Mouse (Mus musculus) brain, adult 2 months (tissue): ENCODE data around the gene Ppm1b.

Experiments
- DNase-seq: peaks from one replicate; pipeline ENCODE4 v3.0.0; 2011; ENCODE audit warnings: low read depth, low spot score

Ppm1b gene

DNA sequence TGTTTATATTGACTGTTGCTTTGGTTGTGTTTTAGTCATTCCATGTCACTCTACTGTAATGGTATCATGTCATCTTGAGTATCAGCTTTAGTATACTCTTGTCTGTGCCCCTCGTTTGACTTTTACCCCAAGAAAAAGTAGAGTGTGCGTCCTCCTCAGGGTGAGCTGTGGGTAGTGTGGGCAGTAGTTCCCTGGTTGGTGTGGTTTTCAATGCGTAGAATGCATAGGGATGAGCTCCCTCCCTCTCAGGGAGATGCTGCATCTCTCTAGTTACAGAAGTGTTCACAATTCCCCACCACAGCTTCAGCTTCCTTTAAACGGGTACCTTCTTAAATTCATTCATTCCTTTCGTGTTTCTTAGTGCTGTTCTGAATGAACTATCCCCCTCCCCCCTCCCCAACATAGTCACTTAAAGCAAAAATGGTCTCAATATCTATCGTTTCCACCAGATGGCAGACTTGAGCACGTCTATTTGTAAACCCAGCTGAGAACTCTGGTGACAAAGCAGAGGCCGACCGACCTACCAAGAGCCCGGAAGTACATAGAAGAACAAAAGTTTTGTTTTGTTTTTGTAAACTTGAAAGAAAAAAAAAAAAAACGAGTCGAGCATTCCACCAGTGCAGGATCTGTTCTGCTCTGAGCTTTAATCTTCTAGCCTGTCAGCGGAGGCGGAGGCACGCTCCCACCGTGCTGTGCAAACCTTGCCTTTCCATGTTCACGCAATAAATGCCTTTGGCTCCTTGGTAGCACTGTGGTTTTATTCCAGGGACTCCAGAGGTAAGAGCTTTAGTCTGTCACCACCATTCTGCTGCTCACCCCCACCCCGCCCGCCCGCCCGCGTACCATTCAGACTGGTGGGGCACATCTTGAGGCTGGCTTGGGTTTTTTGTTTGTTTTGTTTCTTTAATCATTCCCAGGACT is 67.0 kb downstream of the Ppm1b start:
- peak; percentile 90 for DNase-seq

DNA sequence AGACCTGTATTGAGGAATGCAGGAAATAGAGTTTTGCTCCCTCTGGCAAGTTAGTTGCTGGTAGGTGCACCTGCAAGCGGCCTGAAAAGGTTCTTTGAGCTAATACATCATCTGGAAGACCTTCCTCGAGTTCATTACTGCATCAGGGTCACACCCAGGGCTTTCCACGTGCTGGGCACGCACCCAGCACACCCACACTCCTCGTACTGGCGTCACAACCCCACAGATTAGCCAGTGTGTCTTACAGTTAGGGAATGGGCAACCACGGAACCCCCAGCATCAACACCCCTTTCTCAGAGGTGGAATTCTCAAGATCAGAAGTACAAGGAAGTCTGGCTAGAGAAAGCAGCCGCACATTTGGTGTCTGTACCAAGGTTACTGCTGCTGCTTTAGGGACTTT is 67.7 kb downstream of the Ppm1b start:
- no peak for DNase-seq

DNA sequence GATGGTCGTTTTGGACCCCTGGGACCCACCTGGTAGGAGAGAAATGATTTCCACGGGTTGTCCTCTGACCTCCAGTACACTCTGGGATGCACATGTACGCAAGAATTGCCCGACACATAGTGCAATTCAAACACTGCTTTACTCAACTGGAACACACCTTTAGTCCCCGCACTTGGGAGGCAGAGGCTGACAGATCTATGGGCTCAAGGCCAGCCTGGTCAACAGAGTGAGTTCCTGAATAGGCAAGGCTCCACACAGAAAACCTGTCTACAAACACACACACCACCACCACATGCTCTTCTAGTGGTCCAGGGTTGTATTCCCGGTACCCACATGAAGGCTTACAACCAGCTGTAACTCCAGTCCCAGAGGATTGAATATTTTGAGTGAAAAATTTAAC is 68.6 kb downstream of the Ppm1b start:
- DNase-seq: no peak

DNA sequence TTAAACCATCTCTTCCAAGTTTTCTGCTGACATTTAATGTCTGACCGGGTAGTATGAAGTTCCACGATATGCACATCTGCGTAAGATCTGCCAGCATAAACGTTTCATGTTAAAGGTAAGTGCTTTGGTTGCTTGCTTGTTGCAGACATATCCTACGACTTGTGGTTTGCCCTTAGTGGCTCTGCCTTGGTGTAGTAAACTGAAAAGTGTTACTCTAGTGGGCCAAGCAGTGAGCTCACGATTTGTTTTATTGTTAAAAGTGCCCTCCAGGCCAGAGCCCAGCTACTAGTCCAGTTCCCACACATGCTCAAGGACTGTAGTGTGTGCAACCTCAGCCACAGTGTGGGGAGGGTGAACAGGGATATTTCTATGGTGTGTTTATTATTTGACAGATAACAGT is 69.9 kb downstream of the Ppm1b start:
- no peak for DNase-seq

DNA sequence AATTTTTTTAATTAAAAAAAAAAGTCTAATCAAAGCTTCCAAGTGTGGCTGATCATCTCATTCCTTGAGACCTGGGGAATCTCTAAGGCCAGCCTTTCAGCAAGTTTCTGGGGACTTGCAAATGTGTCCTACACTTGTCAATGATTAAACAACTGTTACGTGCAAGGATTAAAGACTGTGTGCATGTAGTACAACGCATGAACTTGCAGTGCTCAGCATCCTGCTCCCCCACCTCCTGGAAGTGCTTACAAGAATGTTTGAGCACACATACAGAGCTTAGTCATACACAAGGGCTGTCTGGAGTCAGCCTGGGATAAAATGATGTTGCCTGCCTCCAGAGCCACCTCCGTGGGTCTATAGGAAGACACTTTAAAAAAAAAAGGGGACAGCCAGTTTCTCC is 70.7 kb downstream of the Ppm1b start:
- DNase-seq: no peak

DNA sequence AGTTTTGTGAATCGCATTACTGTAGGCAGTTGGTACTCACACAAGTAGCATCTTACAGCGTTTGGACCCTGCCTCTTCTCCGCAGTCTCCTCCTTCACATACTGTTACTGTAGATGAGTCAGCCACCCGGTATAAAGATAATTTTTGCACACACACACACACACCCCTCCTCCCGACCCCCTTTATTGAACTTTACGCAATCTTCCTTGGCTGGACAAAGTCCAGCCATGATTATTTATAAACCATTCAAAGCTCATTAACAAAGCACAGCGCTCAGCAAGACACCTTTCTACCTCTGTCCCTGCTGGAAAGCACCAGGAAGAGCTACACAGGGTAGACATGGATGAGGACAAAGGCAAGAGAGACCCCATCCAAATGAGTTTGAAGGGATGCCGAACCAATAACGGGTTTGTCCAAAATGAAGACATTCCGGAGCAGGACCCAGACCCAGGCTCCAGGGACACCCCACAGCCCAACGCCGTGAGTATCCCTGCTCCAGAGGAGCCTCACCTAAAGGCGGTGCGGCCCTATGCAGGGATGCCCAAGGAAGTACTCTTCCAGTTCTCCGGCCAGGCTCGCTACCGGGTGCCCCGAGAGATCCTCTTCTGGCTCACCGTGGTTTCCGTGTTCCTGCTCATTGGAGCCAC is 71.7 kb downstream of the Ppm1b start, which contains the start of gene Slc3a1:
TSS of gene Slc3a1 (plus strand) at position 284 of the 647 bp plus-strand sequence.
- no peak for DNase-seq

DNA sequence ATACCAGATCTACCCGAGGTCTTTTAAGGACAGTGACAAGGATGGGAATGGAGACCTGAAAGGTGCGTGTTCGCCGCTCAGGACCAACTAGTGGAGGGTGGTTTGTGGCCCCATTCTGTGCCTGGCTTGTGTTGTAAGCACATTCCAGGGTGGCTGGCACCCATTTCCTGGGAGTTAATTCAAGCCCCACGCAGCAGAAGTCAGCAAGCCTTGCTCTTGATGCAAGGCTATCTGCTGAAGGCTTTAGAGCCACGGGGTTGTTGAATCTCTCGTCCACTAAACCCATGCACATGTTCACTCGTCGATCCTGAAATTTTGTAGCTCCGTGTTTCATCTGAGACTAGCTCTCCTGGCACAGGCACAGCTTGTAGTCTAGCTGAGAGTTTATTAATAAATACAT is 72.3 kb downstream of the Ppm1b start:
- DNase-seq: no peak

DNA sequence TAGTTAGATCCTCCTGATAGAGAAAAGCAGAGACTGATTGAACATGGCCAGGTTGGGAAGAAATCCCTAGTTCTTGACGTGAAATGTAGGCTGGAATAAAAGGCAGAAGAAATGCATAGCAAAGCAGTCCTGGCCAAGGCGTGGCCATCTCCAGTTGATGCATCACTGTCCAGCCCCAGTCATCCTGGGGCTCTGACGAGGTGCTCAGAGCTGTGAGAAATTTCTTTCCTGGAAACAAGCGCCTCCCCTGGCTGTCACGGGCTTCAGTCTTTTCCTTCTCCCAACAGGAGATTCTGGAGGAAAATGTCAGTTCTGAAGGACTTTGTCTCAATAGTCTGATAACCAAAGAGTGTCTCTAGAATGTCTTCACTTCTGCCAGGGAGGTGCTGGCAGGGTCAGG is 74.1 kb downstream of the Ppm1b start:
- DNase-seq: no peak

DNA sequence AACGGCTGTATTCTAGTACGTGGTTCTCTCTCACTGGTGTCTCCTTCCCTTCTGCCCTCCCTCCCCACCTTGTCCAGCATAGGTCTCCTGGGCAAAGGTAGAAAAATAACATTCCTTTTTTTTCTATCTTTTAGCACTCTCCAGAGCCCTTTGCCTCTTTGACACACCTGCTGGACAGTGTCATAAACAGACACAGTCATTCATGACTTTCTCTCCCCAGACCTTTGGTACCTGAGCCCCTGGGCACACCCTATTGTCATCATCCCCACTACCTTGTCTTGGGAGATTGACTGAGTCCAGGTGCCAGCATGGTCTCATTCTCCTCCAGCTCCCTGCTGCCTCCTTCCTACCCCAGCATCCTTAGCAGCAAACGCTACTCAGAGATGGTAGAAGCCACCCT is 76.5 kb downstream of the Ppm1b start:
- DNase-seq: no peak

DNA sequence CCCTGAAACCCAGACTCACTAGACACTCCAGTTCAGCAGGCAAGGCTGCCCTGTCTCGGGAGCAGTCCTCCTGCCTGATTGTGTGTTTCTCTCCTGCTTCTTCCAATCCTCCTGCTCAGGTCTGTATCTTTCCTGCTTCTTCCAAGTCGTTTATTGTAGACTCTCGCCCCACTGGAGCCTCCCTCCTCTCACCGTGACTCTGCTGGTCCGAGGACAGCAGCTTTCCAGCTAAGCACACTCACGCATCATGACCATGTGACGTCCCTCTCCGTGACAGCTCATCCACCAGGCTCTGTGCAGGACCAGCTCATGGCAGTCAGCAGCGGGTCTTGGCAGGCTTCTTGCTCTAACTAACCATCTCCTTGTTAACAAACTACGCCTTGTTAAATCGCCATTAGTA is 77.5 kb downstream of the Ppm1b start:
- peak; percentile 82 for DNase-seq

DNA sequence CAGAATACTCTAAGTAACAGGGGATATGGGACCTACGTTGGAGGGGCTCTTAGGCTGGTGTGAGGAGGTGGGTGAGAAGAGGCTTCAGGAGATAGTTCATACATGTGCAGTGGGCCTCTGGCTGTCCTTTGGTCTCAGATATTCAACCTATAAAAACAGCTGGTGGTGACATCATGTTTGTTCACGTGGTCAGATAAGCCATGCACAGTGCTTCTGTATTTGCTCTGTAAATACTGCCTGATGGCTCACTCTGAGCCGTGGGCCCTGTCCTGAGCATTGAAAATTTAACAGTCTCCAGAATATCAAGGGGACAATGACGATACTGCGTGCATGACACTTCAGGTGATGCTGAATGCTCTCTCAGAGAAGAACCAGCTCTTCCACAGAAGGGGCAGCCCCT is 81.3 kb downstream of the Ppm1b start:
- no peak for DNase-seq

DNA sequence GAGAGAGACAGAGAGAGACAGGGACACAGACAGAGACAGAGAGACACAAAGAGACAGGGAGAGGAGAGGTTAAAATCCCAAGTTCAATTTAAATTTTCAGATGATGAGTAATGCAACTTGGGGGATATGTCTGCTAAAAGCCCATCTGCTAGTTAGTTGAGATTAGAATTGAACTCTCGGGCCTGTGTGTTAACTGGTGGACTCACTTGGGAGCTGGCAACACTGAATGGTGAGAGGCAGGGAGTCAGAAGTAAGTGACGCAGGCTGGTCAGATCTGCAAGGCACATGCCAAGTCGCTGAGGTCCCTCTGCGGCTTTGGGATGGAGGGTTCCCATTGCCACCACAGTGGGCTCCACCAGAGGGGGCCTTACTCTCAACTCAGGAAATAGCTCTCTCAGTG is 81.8 kb downstream of the Ppm1b start:
- DNase-seq: no peak

DNA sequence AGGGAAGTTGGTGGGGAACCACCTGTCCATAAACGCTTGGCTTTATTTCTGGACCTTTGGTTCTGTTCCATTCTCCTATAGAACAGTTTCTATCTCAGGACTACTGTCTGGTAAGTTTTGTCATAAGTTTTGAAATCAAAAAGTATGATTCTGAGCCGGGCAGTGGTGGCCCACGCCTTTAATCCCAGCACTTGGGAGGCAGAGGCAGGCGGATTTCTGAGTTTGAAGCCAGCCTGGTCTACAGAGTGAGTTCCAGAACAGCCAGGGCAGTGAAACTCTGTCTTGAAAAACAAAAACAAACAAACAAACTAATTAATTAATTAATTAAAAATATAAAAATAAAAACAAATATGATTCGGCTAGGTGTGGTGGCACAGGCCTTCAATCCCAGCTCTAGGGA is 82.2 kb downstream of the Ppm1b start:
- DNase-seq: no peak

DNA sequence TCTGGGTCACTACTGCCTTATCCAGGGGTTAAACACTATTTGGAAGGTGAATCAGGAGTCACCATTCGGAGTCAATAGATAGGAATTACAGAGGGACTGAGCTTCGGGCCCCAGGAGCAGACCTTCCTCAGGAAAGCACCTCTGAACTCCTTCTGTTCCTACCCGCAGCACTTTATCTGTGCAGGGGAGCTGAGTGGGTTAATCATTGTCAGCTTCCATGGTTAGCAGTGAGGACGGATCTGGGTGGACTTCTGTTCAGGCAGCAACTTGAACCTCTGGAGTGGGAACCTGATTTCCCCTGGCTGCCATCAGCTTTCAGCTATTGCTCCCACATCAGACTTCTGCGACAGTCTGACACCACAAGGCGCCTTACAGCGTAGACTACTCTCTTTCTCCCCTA is 84.4 kb downstream of the Ppm1b start:
- DNase-seq: no peak

DNA sequence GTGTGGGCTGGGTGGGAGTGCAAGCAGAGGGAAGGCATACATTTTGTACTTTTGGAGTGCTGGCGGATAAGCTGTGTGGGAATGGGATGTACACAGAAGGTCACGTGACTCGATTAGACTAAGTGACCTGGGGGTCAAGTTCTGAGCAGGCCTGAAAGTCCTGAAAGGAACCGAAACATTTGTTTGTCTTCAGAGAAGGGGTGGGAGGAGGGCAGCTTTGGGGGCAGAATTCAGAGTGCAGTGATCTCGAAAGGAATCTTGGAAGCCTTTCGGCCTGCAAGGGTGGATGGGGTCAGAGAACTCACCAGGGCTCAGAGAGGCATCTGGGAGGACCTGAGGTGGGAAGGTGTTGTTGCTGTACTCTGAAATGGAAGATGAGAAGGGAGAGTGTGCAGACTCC is 85.9 kb downstream of the Ppm1b start:
- DNase-seq: no peak

DNA sequence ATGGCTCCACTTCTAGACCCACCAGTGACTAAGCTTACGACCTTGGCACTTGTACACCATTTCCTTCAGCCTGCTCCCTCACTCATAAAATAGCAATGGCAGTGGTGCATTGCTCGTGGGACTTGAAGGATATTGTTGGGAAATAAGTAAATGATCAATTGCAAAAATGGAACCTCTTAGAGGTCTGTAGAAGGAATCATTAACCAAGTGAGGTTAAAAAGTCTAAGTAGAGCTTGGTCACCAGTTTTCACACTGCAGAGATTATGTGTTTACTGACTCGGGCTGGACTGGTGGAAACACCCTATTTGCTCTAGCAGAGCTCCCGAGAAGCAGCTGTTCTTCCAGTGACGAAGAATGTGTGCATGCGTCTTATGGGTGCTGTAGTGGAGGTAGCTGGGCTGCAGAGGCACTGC is 86.9 kb downstream of the Ppm1b start:
- no peak for DNase-seq

DNA sequence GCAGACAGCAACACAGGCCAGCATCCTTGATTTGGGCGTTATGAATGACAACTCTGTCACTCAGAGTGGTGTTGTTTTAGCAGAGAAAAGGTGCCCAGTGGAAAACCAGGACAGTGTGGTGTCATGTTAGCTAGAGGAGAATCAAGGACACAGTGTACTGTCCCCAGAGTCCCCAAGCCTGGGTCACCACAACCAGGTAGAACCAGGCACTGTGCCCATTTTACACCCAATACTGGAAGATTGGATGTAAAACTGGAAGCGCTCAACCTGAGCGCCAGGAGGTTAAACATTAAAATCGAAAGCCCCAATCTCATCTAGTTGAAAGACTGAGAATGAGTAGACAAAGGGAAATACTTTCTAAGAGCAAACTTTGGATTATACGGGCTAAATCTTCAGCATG is 87.9 kb downstream of the Ppm1b start:
- DNase-seq: no peak

DNA sequence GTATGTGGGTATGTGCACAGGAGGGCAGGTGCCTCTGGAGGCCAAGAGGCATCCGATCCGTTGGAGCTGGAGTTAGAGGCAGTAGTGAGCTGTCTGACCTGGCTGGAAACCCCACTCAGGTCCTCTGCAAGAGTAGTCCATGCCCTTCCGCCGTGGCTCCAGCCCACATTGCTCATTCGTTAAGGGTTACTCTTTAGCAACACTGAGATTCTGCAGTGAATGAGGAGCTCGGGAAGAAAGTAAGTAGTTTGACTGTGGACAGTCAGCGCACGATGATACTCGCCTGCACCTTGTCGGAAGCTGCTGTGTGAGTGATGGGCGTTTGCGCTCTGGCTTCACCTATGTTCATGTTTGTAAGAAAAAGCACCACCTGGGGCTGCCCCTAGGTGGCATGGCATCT is 88.6 kb downstream of the Ppm1b start:
- no peak for DNase-seq

DNA sequence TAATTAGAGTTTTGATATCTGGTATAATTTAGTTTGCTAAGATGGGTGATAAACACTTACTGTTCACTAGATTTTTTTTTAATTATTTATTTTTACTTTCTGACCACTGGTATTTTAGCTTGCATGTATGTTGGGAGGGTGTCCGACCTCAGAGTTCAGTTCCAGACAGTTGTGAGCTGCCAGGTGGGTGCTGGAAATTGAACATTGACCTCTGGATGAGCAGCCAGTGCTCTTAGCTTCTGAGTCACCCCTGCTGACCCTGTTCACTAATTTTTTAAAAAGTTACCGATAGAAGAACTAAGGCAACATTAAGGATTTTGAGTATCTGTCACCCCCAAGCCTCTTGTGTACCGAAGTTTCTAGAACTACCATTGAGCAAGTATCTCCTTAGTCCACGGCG is 91.8 kb downstream of the Ppm1b start:
- DNase-seq: no peak

DNA sequence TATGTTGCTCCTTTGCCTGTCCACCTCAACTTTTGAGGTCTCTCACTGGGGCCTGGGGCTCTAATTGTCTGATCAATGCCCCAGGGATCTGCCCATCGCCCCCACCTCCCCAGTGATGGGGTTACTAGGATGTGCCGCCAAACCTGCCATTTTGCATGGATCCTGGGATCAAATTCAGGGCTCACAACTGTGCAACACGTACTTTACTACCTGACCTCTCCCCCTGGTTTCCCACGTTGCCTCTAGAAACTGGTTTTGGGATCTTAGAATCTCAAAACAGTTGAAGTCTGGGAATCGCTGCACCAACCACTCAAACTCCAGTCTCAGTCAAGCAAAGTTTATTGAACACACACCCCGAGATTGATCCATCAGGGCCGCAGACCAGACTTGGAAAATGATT is 101.7 kb downstream of the Ppm1b start:
- no peak for DNase-seq

DNA sequence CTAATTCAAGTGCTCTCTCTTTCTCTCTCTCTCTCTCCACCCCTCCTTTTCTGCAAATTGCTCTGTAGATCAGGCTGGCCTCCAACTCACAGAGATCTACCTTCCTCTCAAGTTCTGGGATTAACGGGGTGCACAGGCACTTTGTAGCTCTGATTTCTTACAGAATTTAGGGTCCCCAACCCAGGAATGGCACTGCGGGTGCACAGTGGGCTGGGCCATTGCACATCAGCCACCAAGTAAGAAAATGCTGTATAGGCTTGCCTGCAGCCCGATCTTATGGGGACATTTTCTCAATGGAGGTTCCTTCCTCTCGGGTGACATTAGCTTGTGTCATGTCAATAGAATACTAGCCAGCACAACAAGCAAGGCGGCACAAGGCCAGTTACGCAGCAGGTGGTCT is 102.6 kb downstream of the Ppm1b start:
- DNase-seq: no peak

DNA sequence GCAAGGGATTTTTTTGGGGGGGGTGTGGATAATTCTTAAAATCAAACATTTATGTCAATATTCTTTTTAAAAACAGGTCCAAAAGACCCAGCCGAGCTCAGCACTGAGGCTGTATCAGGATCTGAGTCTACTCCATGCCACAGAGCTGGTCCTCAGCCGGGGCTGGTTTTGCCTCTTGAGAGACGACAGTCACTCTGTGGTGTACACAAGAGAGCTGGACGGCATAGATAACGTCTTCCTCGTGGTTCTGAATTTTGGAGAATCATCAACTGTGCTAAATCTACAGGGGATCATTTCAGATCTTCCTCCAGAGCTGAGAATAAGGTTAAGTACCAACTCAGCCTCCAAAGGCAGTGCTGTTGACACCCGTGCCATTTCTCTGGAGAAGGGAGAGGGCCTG is 107.0 kb downstream of the Ppm1b start:
- DNase-seq: no peak

DNA sequence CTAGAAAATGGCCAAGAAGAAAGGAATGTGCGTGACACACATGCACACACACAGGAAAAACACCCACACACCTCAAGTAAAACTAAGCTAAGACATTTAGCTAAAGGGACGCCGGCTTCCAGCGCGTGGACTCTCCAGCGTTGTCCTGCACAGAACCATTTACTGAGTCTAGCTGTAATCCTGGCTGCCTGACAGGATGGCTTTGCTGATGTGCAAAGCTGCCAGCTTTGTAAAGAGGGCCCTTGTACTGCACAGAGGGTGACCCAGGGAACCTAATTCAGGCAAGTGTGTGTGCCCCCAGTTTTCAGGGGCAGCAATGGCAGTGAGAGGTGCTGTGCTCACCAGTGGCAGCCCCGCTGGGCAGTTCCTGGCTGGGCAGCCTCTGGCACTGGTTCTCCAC is 110.8 kb downstream of the Ppm1b start:
- peak; percentile 66 for DNase-seq
